Comparison of ENCODE assay signal across 20 mouse cellular contexts in the genomic region with DNA sequence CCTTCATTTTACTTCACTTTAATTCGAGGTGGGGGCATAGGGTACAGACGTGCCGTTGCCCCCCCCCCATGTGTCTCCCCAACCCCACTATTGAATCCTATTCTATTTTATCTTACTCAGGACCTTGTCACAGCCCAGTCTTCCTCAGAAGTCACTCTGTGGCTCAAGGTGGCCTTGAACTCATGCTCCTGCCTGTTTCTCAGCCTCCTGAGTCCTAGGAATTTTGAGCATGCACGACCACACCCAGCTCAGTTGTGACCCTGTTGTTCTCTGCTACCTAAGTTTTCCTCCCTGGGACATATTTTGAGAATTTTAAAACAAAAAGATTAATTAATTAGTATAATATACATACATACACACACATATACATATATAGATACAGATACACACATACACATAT. TPM values are rescaled to one million over a fixed set of nuclear protein-coding genes. Genes with fewer than 3 reads are reported as not detected.
"Had no signal": no experiment of that assay in that cellular context is flagged by ENCODE, and none has a peak within 500 bp of the region (broad histone marks: within the 10 kb centered on the region; RNA-seq: fewer than 3 reads in every experiment).

No protein-coding gene starts in this region.

- DNase-seq: heart, postnatal 10 days; heart, postnatal 14 days; heart, postnatal 36 days; heart, postnatal 4 days; kidney, adult 11 months; kidney, adult 18-20 months; kidney, adult 2 months; kidney, adult 8-10 months; kidney, adult 9 months; kidney, postnatal 10 days; kidney, postnatal 25 days; kidney, postnatal 4 days; layer of hippocampus, adult 9-11 months; layer of hippocampus, postnatal 36 days had no signal

RNA-seq across cellular contexts. Expression of gene Srrm3, which starts 3.0 kb away (rescaled TPM):
- total RNA-seq: heart, postnatal 25 days; heart, postnatal 36 days; hematopoietic stem cell, adult 5-6 weeks had no signal

RNA-seq across cellular contexts. Expression of gene Styxl1, which starts 25.5 kb away (rescaled TPM):
- total RNA-seq: heart, postnatal 10 days; heart, postnatal 25 days; heart, postnatal 36 days; heart, postnatal 4 days; hematopoietic stem cell, adult 5-6 weeks; layer of hippocampus, adult 18-20 months; layer of hippocampus, adult 2 months; layer of hippocampus, postnatal 36 days; left cerebral cortex, adult 18-20 months; left cerebral cortex, adult 2 months had no signal
